Mouse (Mus musculus): Measurements from ENCODE around the gene Gvin1. TPM values are rescaled to one million over a fixed set of nuclear protein-coding genes. Genes with fewer than 3 reads are reported as not detected.

Gvin1 gene
- 0.26 and 0.55 TPM in 2 replicates for polyA plus RNA-seq (2012; rRNA removed)

GRCm38 (mm10) chr7:106215177-106215576 is at the start of gene Gvin1:
Gene Gvin1, minus strand, starts transcription at chr7:106215326.

